Mouse (Mus musculus) thymus, adult 2 months (tissue): Measurements from ENCODE around the gene Stim1.

Source experiments
- CTCF ChIP-seq: fragments of 200-500 bp; IDR thresholded peaks from 2 replicates; pipeline ENCODE4 v1.5.1; 2012; ENCODE audit warnings: mild to moderate bottlenecking, control low read depth, low read length, moderate library complexity, borderline replicate concordance; ENCODE audit not compliant: control insufficient read depth, poor library complexity, insufficient read depth; ENCODE audit errors: extremely low read depth
- POLR2A ChIP-seq: fragments of 200-500 bp; IDR thresholded peaks from 2 replicates; pipeline ENCODE4 v1.6.1; 2012; ENCODE audit warnings: mild to moderate bottlenecking, low read length, control low read depth, moderate library complexity; ENCODE audit not compliant: control insufficient read depth, poor library complexity, insufficient read depth; ENCODE audit errors: extremely low read depth

DNA sequence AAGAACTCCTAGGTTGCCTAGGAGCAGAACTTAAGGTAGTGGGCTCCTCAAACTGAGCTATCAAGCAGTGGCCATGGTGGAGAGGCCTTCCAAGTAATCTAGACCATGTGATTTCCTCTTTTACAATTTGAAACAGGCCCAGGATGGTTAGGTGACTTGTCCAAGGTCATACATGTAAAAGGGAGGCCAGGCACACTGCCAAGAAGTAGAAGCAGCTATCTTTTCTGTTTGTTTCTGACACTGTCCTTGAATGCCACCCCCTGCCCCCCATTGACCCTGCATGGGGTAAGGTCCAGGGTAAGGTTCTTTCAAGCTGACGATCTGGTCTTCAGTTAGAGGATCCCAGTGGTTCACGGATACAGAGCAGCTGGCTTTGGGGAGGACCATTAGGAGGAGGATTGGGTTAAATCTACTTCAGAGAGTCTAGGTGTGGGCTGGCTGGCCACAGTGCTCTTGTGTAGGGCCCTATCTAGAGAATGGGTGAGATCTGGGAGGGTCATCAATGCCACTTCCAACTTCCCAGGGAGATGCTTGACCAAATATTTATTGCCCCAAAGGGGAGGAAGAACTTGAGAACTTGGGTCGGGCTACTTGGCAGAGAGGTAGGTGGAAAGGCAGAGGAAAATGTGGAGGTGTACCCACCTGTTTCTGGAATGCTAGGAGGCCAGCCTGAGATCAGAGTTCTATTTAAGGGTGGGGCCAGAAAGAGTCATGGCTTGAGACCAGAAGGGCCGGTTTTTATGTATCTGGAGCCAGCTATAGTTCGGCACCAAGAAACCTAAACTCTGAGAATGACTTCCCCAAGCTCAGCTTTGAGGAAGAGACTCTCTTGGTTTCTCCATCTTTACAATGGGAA, 43.5 kb upstream of the Stim1 start:
- TF ChIP-seq CTCF (no peak), POLR2A (no peak)
